In genomic region chr15:97001886-97002285, GRCm38 (mm10) we compare ENCODE assay signal across 11 mouse cellular contexts. TPM values are rescaled to one million over a fixed set of nuclear protein-coding genes. Genes with fewer than 3 reads are reported as not detected.
DNase-seq lines count a peak whose midpoint lies in the region; ATAC-seq and TF ChIP-seq lines count a peak whose summit lies in the region.
"Had no signal": no experiment of that assay in that cellular context is flagged by ENCODE, and none has a peak within 500 bp of the region (broad histone marks: within the 10 kb centered on the region; RNA-seq: fewer than 3 reads in every experiment).

No protein-coding gene starts in this region.

- no peak overlapping the region for H3K9ac ChIP-seq in heart, adult 2 months (ENCODE audit: low read depth, low read length)
- H3K9ac ChIP-seq in liver, embryonic 11.5 days (ENCODE audit: low read depth, low read length): no peak overlapping the region
- H3K9ac ChIP-seq in heart, embryonic 16.5 days (ENCODE audit: low read length): no peak overlapping the region
- H3K9ac ChIP-seq: liver, embryonic 14.5 days; neural tube, embryonic 12.5 days had no signal

- H3K9me3 ChIP-seq in heart, embryonic 10.5 days: no peaks in the 10 kb centered on the region
- no peaks in the 10 kb centered on the region for H3K9me3 ChIP-seq in liver, embryonic 11.5 days (ENCODE audit: control insufficient read depth, low read length)
- no peaks in the 10 kb centered on the region for H3K9me3 ChIP-seq in heart, embryonic 16.5 days (replicated peaks; ENCODE audit: control insufficient read depth, low read length)
- H3K9me3 ChIP-seq: neural tube, embryonic 12.5 days had no signal

- WGBS in heart, embryonic 10.5 days: 83% methylated on average over 7 of the region's 7 CpGs
- WGBS in heart, adult 2 months: 67% methylated on average over 7 of the region's 7 CpGs
- WGBS in liver, embryonic 11.5 days: 85% methylated on average over 7 of the region's 7 CpGs
- whole genome bisulfite sequencing in heart, embryonic 16.5 days: 45% methylated on average over 7 of the region's 7 CpGs

- DNase-seq in heart, embryonic 10.5 days (ENCODE audit: low spot score): no peak
- no peak for DNase-seq in heart, adult 2 months
- DNase-seq in liver, embryonic 11.5 days (ENCODE audit: low spot score): no peak
- no peak for DNase-seq in liver
- DNase-seq in lung, postnatal 36 days: peak; percentile 17
- DNase-seq in urinary bladder, postnatal 14 days (ENCODE audit: low spot score): no peak
- DNase-seq in neural tube, embryonic 10.5 days (ENCODE audit: extremely low spot score, low spot score): no peak

- H3K4me2 ChIP-seq in liver, embryonic 11.5 days: no peak overlapping the region
- H3K4me2 ChIP-seq in heart, embryonic 16.5 days (ENCODE audit: low read depth, low read length): no peak overlapping the region

- intact Hi-C loops in heart, adult 2 months (cut with DNase I): loop anchor here (2.0 kb wide), 1 partner anchor 101 kb away; no protein-coding TSS in a partner anchor

- no peak for ATAC-seq in liver, embryonic 11.5 days (replicated peaks; ENCODE audit: low FRiP score)
- 0 out of 2 replicates have a peak, but pooled peaks have one; percentile 12 for ATAC-seq in heart, embryonic 16.5 days (replicated peaks; ENCODE audit: extremely low read depth, insufficient read depth, low FRiP score)
- ATAC-seq: hindbrain, embryonic 16.5 days had no signal

- no peak overlapping the region for H3K4me3 ChIP-seq in heart, embryonic 10.5 days
- H3K4me3 ChIP-seq in heart, adult 2 months: no peak overlapping the region
- no peak overlapping the region for H3K4me3 ChIP-seq in liver, embryonic 11.5 days (ENCODE audit: low read depth, low read length)
- no peak overlapping the region for H3K4me3 ChIP-seq in heart, embryonic 16.5 days (ENCODE audit: low read length)
- H3K4me3 ChIP-seq: neural tube, embryonic 12.5 days had no signal

- no peak for TF ChIP-seq EP300 in heart, adult 2 months (IDR thresholded peaks at IDR 0.05; ENCODE audit: insufficient read depth, low read depth, low read length)

- no peaks in the 10 kb centered on the region for H3K27me3 ChIP-seq in heart, embryonic 10.5 days (ENCODE audit: insufficient read depth, poor library complexity, severe bottlenecking)
- no peaks in the 10 kb centered on the region for H3K27me3 ChIP-seq in heart, adult 2 months (ENCODE audit: control insufficient read depth, insufficient read depth, low read length)
- H3K27me3 ChIP-seq in liver, embryonic 11.5 days (replicated peaks; ENCODE audit: control insufficient read depth, insufficient read depth, low read length): no peaks in the 10 kb centered on the region
- H3K27me3 ChIP-seq in heart, embryonic 16.5 days (ENCODE audit: control insufficient read depth, insufficient read depth, low read length): no peaks in the 10 kb centered on the region
- H3K27me3 ChIP-seq: neural tube, embryonic 12.5 days had no signal

- peaks cover 44% of the 10 kb centered on the region for H3K36me3 ChIP-seq in heart, embryonic 10.5 days
- H3K36me3 ChIP-seq in heart, adult 2 months (ENCODE audit: control insufficient read depth, insufficient read depth, low read length): no peaks in the 10 kb centered on the region; the same call in none of the 2 replicates
- 0 out of 2 replicates have a peak, but pooled peaks cover 5% of the 10 kb centered on the region for H3K36me3 ChIP-seq in liver, embryonic 11.5 days (ENCODE audit: control insufficient read depth, insufficient read depth, low read length)
- H3K36me3 ChIP-seq in heart, embryonic 16.5 days (ENCODE audit: control insufficient read depth, insufficient read depth): peaks cover 16% of the 10 kb centered on the region; the same call in 1 of the 2 replicates
- H3K36me3 ChIP-seq: neural tube, embryonic 12.5 days had no signal

- TF ChIP-seq POLR2A in heart, adult 2 months (IDR thresholded peaks at IDR 0.05; ENCODE audit: insufficient read depth, low read depth, low read length): no peak

- H3K79me2 ChIP-seq in heart, adult 2 months (replicated peaks; ENCODE audit: control insufficient read depth, insufficient read depth, low read length): no peaks in the 10 kb centered on the region

- H3K4me1 ChIP-seq in heart, embryonic 10.5 days: peaks cover 56% of the 10 kb centered on the region
- peaks cover 4% of the 10 kb centered on the region for H3K4me1 ChIP-seq in heart, adult 2 months (ENCODE audit: control insufficient read depth, insufficient read depth, low read length)
- H3K4me1 ChIP-seq in liver, embryonic 11.5 days (replicated peaks; ENCODE audit: control insufficient read depth, insufficient read depth, low read length): peaks cover 28% of the 10 kb centered on the region
- H3K4me1 ChIP-seq in heart, embryonic 16.5 days (ENCODE audit: control insufficient read depth, insufficient read depth, low read length): peaks cover 43% of the 10 kb centered on the region
- H3K4me1 ChIP-seq: neural tube, embryonic 12.5 days had no signal

- no peak for TF ChIP-seq CTCF in heart, adult 2 months (IDR thresholded peaks at IDR 0.05)

- H3K27ac ChIP-seq in heart, embryonic 10.5 days: peak overlapping the region; percentile 85
- no peak overlapping the region for H3K27ac ChIP-seq in heart, adult 2 months
- H3K27ac ChIP-seq in liver, embryonic 11.5 days (ENCODE audit: low read depth, low read length): peak overlapping the region; percentile 6
- H3K27ac ChIP-seq in heart, embryonic 16.5 days (ENCODE audit: low read length): peak overlapping the region; percentile 56
- H3K27ac ChIP-seq: liver, embryonic 14.5 days; neural tube, embryonic 12.5 days had no signal

RNA-seq across cellular contexts. Expression of gene Slc38a4, which starts 53.9 kb away (rescaled TPM):
- 148 and 160 TPM in 2 replicates for polyA plus RNA-seq in heart, embryonic 10.5 days (2016; fragmentation: Nextera tagmentation; extraction: Ambion mirVana)
- 1 to 10 TPM; 5.4 to 6.0 TPM for total RNA-seq in heart, adult 2 months (2021)
- 7.8 and 12.9 TPM in 2 replicates for polyA plus RNA-seq in heart, adult 2 months (2012; rRNA removed)
- 74.8 and 84.2 TPM in 2 replicates for polyA plus RNA-seq in liver, embryonic 11.5 days (2014; fragmentation: Nextera tagmentation; extraction: Ambion mirVana)
- 95.0 and 96.5 TPM in 2 replicates for polyA plus RNA-seq in heart, embryonic 16.5 days (2015; fragmentation: Nextera tagmentation; extraction: Ambion mirVana)
